Mouse (Mus musculus) thymus, adult 2 months (tissue): Measurements from ENCODE around the gene Gpr152.

Source experiments
- CTCF ChIP-seq: fragments of 200-500 bp; IDR thresholded peaks from 2 replicates; pipeline ENCODE4 v1.5.1; 2012; ENCODE audit warnings: mild to moderate bottlenecking, control low read depth, low read length, moderate library complexity, borderline replicate concordance; ENCODE audit not compliant: control insufficient read depth, poor library complexity, insufficient read depth; ENCODE audit errors: extremely low read depth
- POLR2A ChIP-seq: fragments of 200-500 bp; IDR thresholded peaks from 2 replicates; pipeline ENCODE4 v1.6.1; 2012; ENCODE audit warnings: mild to moderate bottlenecking, low read length, control low read depth, moderate library complexity; ENCODE audit not compliant: control insufficient read depth, poor library complexity, insufficient read depth; ENCODE audit errors: extremely low read depth

- no peak for TF ChIP-seq CTCF
- TF ChIP-seq POLR2A, result no peak
Measured at GRCm38 (mm10) chr19:4103792-4104191, 35.8 kb upstream of the Gpr152 start.
